Mouse (Mus musculus): ENCODE data around the gene Camk2n2. TPM values are rescaled to one million over a fixed set of nuclear protein-coding genes. Genes with fewer than 3 reads are reported as not detected.

The Camk2n2 gene
- polyA plus RNA-seq, 1 experiment from 2014 or later = 1.6 TPM

DNA sequence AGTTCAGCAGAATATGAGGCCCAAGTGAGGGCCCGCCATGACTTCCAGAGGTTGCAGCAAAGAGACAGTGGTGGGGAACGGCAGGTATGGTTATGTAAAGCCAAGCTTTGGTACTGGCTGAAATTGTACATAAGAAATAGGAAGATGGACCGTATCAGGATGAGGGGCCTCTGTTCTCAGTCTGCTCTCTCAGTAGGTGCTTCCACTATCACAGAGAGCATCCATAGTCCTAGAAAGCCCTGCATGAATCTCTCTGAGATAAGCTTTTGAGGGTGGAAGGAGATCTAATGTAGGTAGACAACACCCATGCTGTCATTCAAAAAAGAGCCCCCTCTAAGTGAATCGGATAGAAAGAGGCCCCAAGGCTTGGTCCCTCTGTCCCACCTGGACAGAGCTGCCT, 25.4 kb downstream of the Camk2n2 start:
- no peaks in the 10 kb centered on the region for H3K9me3 ChIP-seq (ENCODE audit: control insufficient read depth, low read length)
- DNase-seq (ENCODE audit: low spot score) (no peak), ATAC-seq (replicated peaks; ENCODE audit: low FRiP score, low TSS enrichment, low read depth) (no peak)
- H3K36me3 ChIP-seq (ENCODE audit: control insufficient read depth, insufficient read depth, low read length) = no peaks in the 10 kb centered on the region
- H3K27me3 ChIP-seq (replicated peaks; ENCODE audit: control insufficient read depth, insufficient read depth, low read length) = peaks cover 32% of the 10 kb centered on the region
- WGBS = 86% methylated on average over 4 of the region's 4 CpGs
- no peak overlapping the region for H3K27ac ChIP-seq (ENCODE audit: low read depth)
- H3K4me1 ChIP-seq (replicated peaks; ENCODE audit: control insufficient read depth, insufficient read depth, low read length) = peaks cover 6% of the 10 kb centered on the region; the same call in 1 of the 2 replicates
- no peak overlapping the region for H3K4me3 ChIP-seq (ENCODE audit: low read depth, low read length)
- H3K4me2 ChIP-seq (ENCODE audit: low read length) = no peak overlapping the region
- no peak overlapping the region for H3K9ac ChIP-seq (ENCODE audit: low read length)

DNA sequence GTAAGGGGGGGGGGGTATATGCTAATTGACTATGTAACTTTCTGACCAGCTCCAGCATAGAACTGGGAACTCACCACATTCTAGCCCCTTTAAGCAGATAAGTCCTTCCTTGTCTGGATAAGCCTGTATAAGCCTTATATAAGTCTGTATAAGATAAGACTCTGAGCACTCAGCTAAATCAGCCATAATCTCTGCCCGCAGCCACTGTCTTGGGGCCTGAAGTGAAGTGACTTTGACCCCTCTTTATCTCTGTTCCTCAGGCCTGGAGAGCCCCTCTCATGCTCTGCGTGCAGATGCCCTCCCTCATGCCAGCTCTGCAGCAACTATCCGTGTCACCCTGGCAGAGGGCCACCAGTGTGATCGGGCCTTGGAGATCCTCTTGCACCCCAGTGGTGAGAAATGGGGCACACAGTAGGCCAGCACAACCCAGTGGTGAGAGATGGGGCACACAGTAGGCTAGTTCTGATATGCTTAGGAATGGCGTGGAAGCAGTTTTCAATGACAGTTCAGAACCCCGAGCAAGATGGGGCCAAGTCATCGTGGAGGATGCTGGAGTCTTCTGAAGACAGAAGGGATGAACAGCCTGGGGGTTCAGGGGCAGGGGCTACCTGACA, 25.9 kb downstream of the Camk2n2 start:
- ATAC-seq (replicated peaks; ENCODE audit: low FRiP score, low TSS enrichment, low read depth) = no peak
- H3K4me3 ChIP-seq (ENCODE audit: low read depth, low read length) = no peak overlapping the region
- peaks cover 37% of the 10 kb centered on the region for H3K27me3 ChIP-seq (replicated peaks; ENCODE audit: control insufficient read depth, insufficient read depth, low read length)
- H3K27ac ChIP-seq (ENCODE audit: low read depth) = no peak overlapping the region
- no peaks in the 10 kb centered on the region for H3K36me3 ChIP-seq (ENCODE audit: control insufficient read depth, insufficient read depth, low read length)
- 73% methylated on average over 7 of the region's 7 CpGs for WGBS
- DNase-seq (ENCODE audit: low spot score) = no peak
- no peaks in the 10 kb centered on the region for H3K9me3 ChIP-seq (ENCODE audit: control insufficient read depth, low read length)
- no peak overlapping the region for H3K9ac ChIP-seq (ENCODE audit: low read length)
- H3K4me1 ChIP-seq (replicated peaks; ENCODE audit: control insufficient read depth, insufficient read depth, low read length) = peaks cover 7% of the 10 kb centered on the region
- H3K4me2 ChIP-seq (ENCODE audit: low read length) = no peak overlapping the region

DNA sequence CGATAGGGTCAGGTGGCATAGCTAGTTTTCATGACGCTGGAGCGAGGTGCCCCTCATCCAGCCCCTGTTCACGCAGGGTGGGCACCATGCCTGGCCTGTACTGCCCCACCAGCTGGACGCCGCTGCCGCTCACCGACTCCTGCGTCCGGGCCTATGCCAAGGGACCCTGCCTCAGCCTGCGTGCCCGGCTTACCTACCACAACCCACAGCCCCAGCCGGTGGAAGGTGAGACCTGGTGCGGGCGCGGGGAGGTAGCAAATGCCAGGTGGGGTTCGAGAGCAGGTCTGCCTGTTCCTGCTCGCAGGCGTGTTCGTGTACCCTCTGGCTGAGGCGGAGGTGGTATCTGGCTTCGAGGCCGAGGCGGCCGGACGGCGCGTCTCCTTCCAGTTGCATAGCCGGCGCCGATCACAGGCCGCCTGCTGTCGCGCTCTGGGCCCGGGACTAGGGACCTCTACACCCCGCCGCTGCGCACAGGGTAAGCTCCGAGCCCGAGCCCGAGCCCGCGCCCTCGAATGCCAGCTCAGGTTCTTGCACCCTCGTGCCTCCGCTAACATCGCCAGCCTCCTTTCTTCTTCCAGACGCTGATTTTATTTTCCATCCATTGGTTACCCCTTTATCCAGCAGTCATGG, 29.9 kb downstream of the Camk2n2 start:
- H3K9ac ChIP-seq (ENCODE audit: low read length) = no peak overlapping the region
- no peaks in the 10 kb centered on the region for H3K9me3 ChIP-seq (ENCODE audit: control insufficient read depth, low read length)
- DNase-seq (ENCODE audit: low spot score) = peak; percentile 60
- peak overlapping the region; percentile 42 for H3K4me3 ChIP-seq (ENCODE audit: low read depth, low read length)
- peak overlapping the region; percentile 74 for H3K4me2 ChIP-seq (ENCODE audit: low read length)
- 6% methylated on average over 48 of the region's 48 CpGs for WGBS
- peaks cover 15% of the 10 kb centered on the region for H3K4me1 ChIP-seq (replicated peaks; ENCODE audit: control insufficient read depth, insufficient read depth, low read length)
- H3K27ac ChIP-seq (ENCODE audit: low read depth) = no peak overlapping the region
- ATAC-seq (replicated peaks; ENCODE audit: low FRiP score, low TSS enrichment, low read depth) = no peak
- peaks cover 55% of the 10 kb centered on the region for H3K27me3 ChIP-seq (replicated peaks; ENCODE audit: control insufficient read depth, insufficient read depth, low read length)
- H3K36me3 ChIP-seq (ENCODE audit: control insufficient read depth, insufficient read depth, low read length) = no peaks in the 10 kb centered on the region

DNA sequence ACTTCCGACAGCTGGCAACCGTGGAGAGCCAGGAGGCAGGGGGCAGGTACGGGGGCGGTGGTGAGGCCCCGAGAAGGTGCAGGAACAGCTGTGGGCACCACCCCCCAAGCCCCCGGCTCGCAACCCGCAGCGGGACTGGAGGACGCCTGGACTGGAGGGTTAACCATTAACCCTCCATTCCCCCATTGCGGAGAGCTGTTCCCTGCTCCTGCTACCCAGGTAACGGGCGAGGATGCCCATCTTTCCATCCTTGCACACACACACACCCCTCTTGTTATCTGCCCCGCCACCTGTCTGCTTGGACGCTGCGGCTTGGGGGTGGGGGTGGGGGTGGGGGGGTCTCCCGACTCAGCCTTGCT, 30.4 kb downstream of the Camk2n2 start:
- DNase-seq (ENCODE audit: low spot score) = no peak
- Histone ChIP-seq H3K4me1 (replicated peaks; ENCODE audit: control insufficient read depth, insufficient read depth, low read length) (peaks cover 15% of the 10 kb centered on the region), H3K4me2 (ENCODE audit: low read length) (peak overlapping the region; percentile 74), H3K9me3 (ENCODE audit: control insufficient read depth, low read length) (no peaks in the 10 kb centered on the region), H3K9ac (ENCODE audit: low read length) (no peak overlapping the region), H3K4me3 (ENCODE audit: low read depth, low read length) (peak overlapping the region; percentile 42), H3K27me3 (replicated peaks; ENCODE audit: control insufficient read depth, insufficient read depth, low read length) (peaks cover 55% of the 10 kb centered on the region), H3K36me3 (ENCODE audit: control insufficient read depth, insufficient read depth, low read length) (no peaks in the 10 kb centered on the region), H3K27ac (ENCODE audit: low read depth) (no peak overlapping the region)
- 3% methylated on average over 17 of the region's 17 CpGs for WGBS
- ATAC-seq (replicated peaks; ENCODE audit: low FRiP score, low TSS enrichment, low read depth) = peak; percentile 38

DNA sequence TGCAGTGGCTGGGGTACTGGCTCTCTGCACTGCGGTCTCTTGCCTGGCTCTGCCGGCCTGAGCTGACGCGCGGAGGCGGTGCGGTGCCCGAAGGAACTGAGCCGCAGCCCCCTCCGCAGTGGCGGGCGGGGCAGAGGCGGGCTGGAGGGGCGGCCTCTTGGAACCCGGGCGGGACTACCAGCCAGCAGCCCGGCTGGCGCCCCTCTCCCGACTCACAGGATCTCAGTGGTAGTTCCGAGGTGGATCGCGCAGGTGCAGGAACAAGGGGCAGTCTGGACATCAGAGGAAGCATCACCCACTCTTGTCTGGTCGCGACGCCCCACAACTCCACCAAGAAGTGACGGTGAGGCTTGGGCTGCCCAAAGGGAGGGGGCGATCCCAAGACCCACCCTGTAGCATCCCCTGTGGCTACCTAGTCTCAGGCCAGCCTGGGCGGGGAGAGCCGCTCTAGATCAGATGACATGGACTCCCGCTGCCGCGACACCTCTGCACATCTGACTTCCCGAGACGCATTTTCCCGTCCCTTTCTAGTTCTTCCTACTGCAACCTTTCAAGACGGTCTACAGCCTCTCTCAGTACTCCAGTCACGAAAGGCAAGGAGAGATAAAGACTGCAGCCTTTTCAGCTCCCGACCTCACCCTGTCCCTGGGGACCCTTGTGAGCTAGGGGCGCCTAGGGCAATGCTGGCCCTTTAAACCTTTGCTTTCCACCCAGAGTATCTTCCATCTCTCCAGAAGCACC, 31.0 kb downstream of the Camk2n2 start:
- Histone ChIP-seq H3K9me3 (ENCODE audit: control insufficient read depth, low read length) (no peaks in the 10 kb centered on the region), H3K4me3 (ENCODE audit: low read depth, low read length) (peak overlapping the region; percentile 42), H3K4me1 (replicated peaks; ENCODE audit: control insufficient read depth, insufficient read depth, low read length) (peaks cover 15% of the 10 kb centered on the region), H3K36me3 (ENCODE audit: control insufficient read depth, insufficient read depth, low read length) (no peaks in the 10 kb centered on the region), H3K27me3 (replicated peaks; ENCODE audit: control insufficient read depth, insufficient read depth, low read length) (peaks cover 55% of the 10 kb centered on the region), H3K4me2 (ENCODE audit: low read length) (peak overlapping the region; percentile 74), H3K9ac (ENCODE audit: low read length) (peak overlapping the region; percentile 34; the same call in 1 of the 2 replicates), H3K27ac (ENCODE audit: low read depth) (no peak overlapping the region)
- ATAC-seq (replicated peaks; ENCODE audit: low FRiP score, low TSS enrichment, low read depth) (peak; percentile 76), DNase-seq (ENCODE audit: low spot score) (peak; percentile 78)
- under 1% methylated on average over 37 of the region's 39 CpGs for WGBS

DNA sequence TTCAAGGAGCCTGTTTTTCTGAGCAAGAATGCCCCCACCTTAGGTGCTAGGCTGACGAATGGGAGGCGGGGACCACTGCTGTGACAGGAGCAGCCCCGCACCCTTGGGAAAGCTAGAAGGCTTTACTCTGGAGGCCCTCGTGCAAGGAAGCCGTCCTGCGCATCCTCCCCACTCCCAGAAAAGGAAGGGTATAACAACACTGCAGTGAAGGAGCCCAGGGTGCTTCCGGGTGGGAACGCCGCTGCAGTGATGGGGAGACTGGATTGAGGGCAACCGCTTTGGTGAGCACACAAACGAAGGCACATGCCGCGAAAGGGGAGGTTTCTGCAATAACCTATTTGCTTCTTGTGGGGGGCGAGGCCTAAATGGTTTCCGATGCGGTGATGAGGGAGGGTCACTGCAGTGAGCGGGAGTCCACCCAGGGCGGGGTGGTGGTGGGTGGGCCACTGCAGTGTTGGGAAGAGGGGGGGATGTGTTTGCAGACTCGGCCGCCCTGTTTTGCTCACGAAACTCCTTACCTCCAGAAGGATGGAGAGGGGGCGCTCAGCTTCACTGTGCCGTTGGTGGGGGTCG, 31.6 kb downstream of the Camk2n2 start, which contains the start of gene Vwa5b2:
TSS of gene Vwa5b2 (plus strand) at position 106 of the 573 bp plus-strand sequence.
- peak; percentile 68 for DNase-seq (ENCODE audit: low spot score)
- Histone ChIP-seq H3K4me1 (replicated peaks; ENCODE audit: control insufficient read depth, insufficient read depth, low read length) (peaks cover 15% of the 10 kb centered on the region), H3K27ac (ENCODE audit: low read depth) (no peak within 1 kb of the TSS), H3K9me3 (ENCODE audit: control insufficient read depth, low read length) (no peaks in the 10 kb centered on the region), H3K9ac (ENCODE audit: low read length) (peak within 1 kb of the TSS; percentile 34; the same call in 1 of the 2 replicates), H3K27me3 (replicated peaks; ENCODE audit: control insufficient read depth, insufficient read depth, low read length) (peaks cover 55% of the 10 kb centered on the region), H3K4me3 (ENCODE audit: low read depth, low read length) (peak within 1 kb of the TSS; percentile 42), H3K4me2 (ENCODE audit: low read length) (peak within 1 kb of the TSS; percentile 74), H3K36me3 (ENCODE audit: control insufficient read depth, insufficient read depth, low read length) (no peaks in the 10 kb centered on the region)
- WGBS = under 1% methylated on average over 24 of the region's 24 CpGs
- peak; percentile 70; the same call in 1 of the 2 replicates for ATAC-seq (replicated peaks; ENCODE audit: low FRiP score, low TSS enrichment, low read depth)

MicroRNAs within 50 kb of the gene (microRNA counts, 519-probe panel; counts per million panel counts)
- 2,782 counts per million, percentile 30 among the panel's probes with 10 or more counts for microRNA mmu-miR-1224

Small RNA genes lying within 50 kb of the gene (microRNA-seq; reads per million reads assigned to microRNA genes)
- gene Mir1224 = 8.7 reads per million, percentile 38 among the genes with 10 or more reads in this experiment

Other genes starting within 250 kb of the Camk2n2 start
- 59.0 and 62.8 TPM in 2 replicates for gene Abcc5, start 194.9 kb downstream of the Camk2n2 start, polyA plus RNA-seq (2014; fragmentation: Nextera tagmentation; extraction: Ambion mirVana)
- 98.9 and 99.8 TPM in 2 replicates for gene Eif2b5, start 122.5 kb downstream of the Camk2n2 start, polyA plus RNA-seq (2014; fragmentation: Nextera tagmentation; extraction: Ambion mirVana)
- 24.6 and 26.1 TPM in 2 replicates for gene Dvl3, start 104.3 kb downstream of the Camk2n2 start, polyA plus RNA-seq (2014; fragmentation: Nextera tagmentation; extraction: Ambion mirVana)
- 630 and 682 TPM in 2 replicates for gene Ap2m1, start 85.8 kb downstream of the Camk2n2 start, polyA plus RNA-seq (2014; fragmentation: Nextera tagmentation; extraction: Ambion mirVana)
- gene Abcf3, start 72.7 kb downstream of the Camk2n2 start, polyA plus RNA-seq (2014; fragmentation: Nextera tagmentation; extraction: Ambion mirVana) = 47.9 and 55.5 TPM in 2 replicates
- 5.3 and 6.2 TPM in 2 replicates for gene Vwa5b2, start 31.8 kb downstream of the Camk2n2 start, polyA plus RNA-seq (2014; fragmentation: Nextera tagmentation; extraction: Ambion mirVana)
- 42.3 and 43.7 TPM in 2 replicates for gene Eef1akmt4, start 9.7 kb downstream of the Camk2n2 start, polyA plus RNA-seq (2014; fragmentation: Nextera tagmentation; extraction: Ambion mirVana)
- not detected in 2 replicates for gene Gm49333, start 9.7 kb downstream of the Camk2n2 start, polyA plus RNA-seq (2014; fragmentation: Nextera tagmentation; extraction: Ambion mirVana)
- gene Alg3, start 9.6 kb downstream of the Camk2n2 start, polyA plus RNA-seq (2014; fragmentation: Nextera tagmentation; extraction: Ambion mirVana) = 51.3 and 53.6 TPM in 2 replicates
- gene Ece2, start 8.5 kb upstream of the Camk2n2 start, polyA plus RNA-seq (2014; fragmentation: Nextera tagmentation; extraction: Ambion mirVana) = 1.0 and 1.2 TPM in 2 replicates
- 291 and 321 TPM in 2 replicates for gene Psmd2, start 30.4 kb upstream of the Camk2n2 start, polyA plus RNA-seq (2014; fragmentation: Nextera tagmentation; extraction: Ambion mirVana)
- 157 and 171 TPM in 2 replicates for gene Eif4g1, start 47.0 kb upstream of the Camk2n2 start, polyA plus RNA-seq (2014; fragmentation: Nextera tagmentation; extraction: Ambion mirVana)
- 8.7 and 9.1 TPM in 2 replicates for gene Fam131a, start 72.0 kb upstream of the Camk2n2 start, polyA plus RNA-seq (2014; fragmentation: Nextera tagmentation; extraction: Ambion mirVana)
- gene Polr2h, start 96.4 kb upstream of the Camk2n2 start, polyA plus RNA-seq (2014; fragmentation: Nextera tagmentation; extraction: Ambion mirVana) = 125 and 133 TPM in 2 replicates
- 15.1 and 15.9 TPM in 2 replicates for gene Clcn2, start 96.5 kb upstream of the Camk2n2 start, polyA plus RNA-seq (2014; fragmentation: Nextera tagmentation; extraction: Ambion mirVana)
- 3.7 and 4.2 TPM in 2 replicates for gene Chrd, start 111.8 kb upstream of the Camk2n2 start, polyA plus RNA-seq (2014; fragmentation: Nextera tagmentation; extraction: Ambion mirVana)
- gene Thpo, start 113.2 kb upstream of the Camk2n2 start, polyA plus RNA-seq (2014; fragmentation: Nextera tagmentation; extraction: Ambion mirVana) = 1.2 and 1.6 TPM in 2 replicates

All from intestine, embryonic 14.5 days (tissue).